Mouse (Mus musculus) lung, postnatal 0 days (tissue): ENCODE measurements around the gene Lhx1. TPM values are rescaled to one million over a fixed set of nuclear protein-coding genes. Genes with fewer than 3 reads are reported as not detected.
A peak's percentile ranks its signal among the peaks of the same experiment; 100 is the strongest.

Source experiments
- ATAC-seq: fragments of 200-750 bp; cut with Nextera tagmentation; 2 replicates; pipeline ENCODE4 v1.8.0; 2017; ENCODE audit warnings: moderate library complexity
- DNase-seq: peaks from one replicate; pipeline ENCODE4 v3.0.0-alpha.2; 2016; ENCODE audit warnings: low spot score
- H3K27ac ChIP-seq: fragments of 300-500 bp; sonication (generic); 2 replicates; pipeline ENCODE4 v1.5.1; 2014; ENCODE audit warnings: antibody characterized with exemption, mild to moderate bottlenecking, low read length, mixed read lengths
- H3K27me3 ChIP-seq: fragments of 300-500 bp; sonication (generic); replicated peaks from 2 replicates; pipeline ENCODE4 v1.6.1; 2014; ENCODE audit warnings: low read length, mixed read lengths; ENCODE audit not compliant: insufficient read depth
- H3K36me3 ChIP-seq: fragments of 300-500 bp; sonication (generic); 2 replicates; pipeline ENCODE4 v1.6.1; 2014; ENCODE audit warnings: low read length, mixed read lengths; ENCODE audit not compliant: insufficient read depth
- H3K4me1 ChIP-seq: fragments of 300-500 bp; sonication (generic); 2 replicates; pipeline ENCODE4 v1.6.1; 2014; ENCODE audit warnings: antibody characterized with exemption, low read depth, low read length, mixed read lengths; ENCODE audit not compliant: insufficient read depth
- H3K4me2 ChIP-seq: fragments of 300-500 bp; sonication (generic); replicated peaks from 2 replicates; pipeline ENCODE4 v1.6.1; 2014; ENCODE audit warnings: low read depth, mild to moderate bottlenecking, low read length, moderate library complexity, mixed read lengths
- H3K4me3 ChIP-seq: fragments of 300-500 bp; sonication (generic); 2 replicates; pipeline ENCODE4 v1.5.1; 2014; ENCODE audit warnings: low read depth, low read length
- H3K9ac ChIP-seq: fragments of 300-500 bp; sonication (generic); replicated peaks from 2 replicates; pipeline ENCODE4 v1.6.1; 2014; ENCODE audit warnings: low read depth, mild to moderate bottlenecking
- H3K9me3 ChIP-seq: fragments of 300-500 bp; sonication (generic); 2 replicates; pipeline ENCODE4 v1.6.1; 2016; ENCODE audit warnings: low read length, mixed read lengths
- CTCF ChIP-seq: IDR thresholded peaks from 2 replicates; pipeline ENCODE4 v1.5.1; 2016; ENCODE audit warnings: antibody characterized with exemption, mild to moderate bottlenecking
- EP300 ChIP-seq: IDR thresholded peaks from 2 replicates; pipeline ENCODE4 v1.6.1; 2016; ENCODE audit warnings: antibody characterized with exemption, mild to moderate bottlenecking, control low read depth
- WGBS: fragments of 180-500 bp; shearing (Covaris S2); extraction: QIAGEN DNeasy Blood & Tissue Kit; methylation state at CpG from one replicate; pipeline ENCODE4 v1.1.7; 2014; 5-methylcytosine and 5-hydroxymethylcytosine counted together
- polyA plus RNA-seq: library from polyadenylated mRNA; unstranded; fragments of >200 nt; fragmentation: Nextera tagmentation; extraction: Ambion mirVana; gene quantifications from 2 replicates; pipeline ENCODE4 v1.2.1, GENCODE M21; 2015

Lhx1 gene
- polyA plus RNA-seq, 1 experiment from 2014 or later: 0.26 TPM

- Histone ChIP-seq H3K4me2 (no peak overlapping the region), H3K9me3 (no peaks in the 10 kb centered on the region), H3K9ac (no peak overlapping the region), H3K27me3 (peaks cover 25% of the 10 kb centered on the region), H3K36me3 (peaks cover 10% of the 10 kb centered on the region; the same call in 1 of the 2 replicates), H3K4me3 (no peak overlapping the region), H3K4me1 (peaks cover 7% of the 10 kb centered on the region; the same call in 1 of the 2 replicates), H3K27ac (no peak overlapping the region)
- ATAC-seq: no peak
- WGBS: 52% methylated on average over 1 of the region's 1 CpGs
- TF ChIP-seq EP300: no peak
- TF ChIP-seq CTCF: no peak
- no peak for DNase-seq
These were observed 13.3 kb downstream of the Lhx1 start for GRCm38 (mm10) chr11:84512031-84512430.

GRCm38 (mm10) chr11:84504296-84504695, 21.0 kb downstream of the Lhx1 start:
- H3K4me3 ChIP-seq: no peak overlapping the region
- H3K27ac ChIP-seq: no peak overlapping the region
- DNase-seq: no peak
- H3K4me1 ChIP-seq: no peaks in the 10 kb centered on the region
- H3K9me3 ChIP-seq: no peaks in the 10 kb centered on the region
- no peak overlapping the region for H3K4me2 ChIP-seq
- H3K27me3 ChIP-seq: no peaks in the 10 kb centered on the region
- no peak for ATAC-seq
- WGBS: 96% methylated on average over 1 of the region's 1 CpGs
- H3K36me3 ChIP-seq: peaks cover 10% of the 10 kb centered on the region; the same call in 1 of the 2 replicates
- no peak overlapping the region for H3K9ac ChIP-seq
- TF ChIP-seq CTCF (0 out of 2 replicates have a peak, but pooled peaks have one; percentile 1), EP300 (no peak)

DNA sequence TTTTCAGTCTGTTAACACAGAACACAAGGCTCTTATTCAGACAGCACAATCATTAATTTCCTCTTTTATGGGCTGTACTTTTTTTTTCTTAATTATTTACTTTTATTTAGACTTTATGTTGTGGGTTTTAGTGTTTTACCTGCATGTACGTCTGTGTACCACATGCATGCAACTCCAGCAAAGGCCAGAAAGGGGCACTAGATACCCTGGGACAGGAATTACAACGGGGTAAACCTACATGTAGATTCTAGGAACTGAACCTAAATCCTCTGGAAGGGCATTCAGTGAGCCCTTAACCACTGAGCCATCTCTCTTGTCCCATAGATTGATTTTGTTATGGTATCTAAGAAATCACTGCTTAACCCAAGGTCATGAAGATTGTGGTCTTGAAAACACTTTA, 27.4 kb downstream of the Lhx1 start:
- Histone ChIP-seq H3K9me3 (no peaks in the 10 kb centered on the region), H3K4me3 (no peak overlapping the region), H3K27ac (no peak overlapping the region), H3K4me1 (no peaks in the 10 kb centered on the region), H3K9ac (no peak overlapping the region), H3K36me3 (peaks cover 3% of the 10 kb centered on the region; the same call in 1 of the 2 replicates), H3K4me2 (no peak overlapping the region), H3K27me3 (no peaks in the 10 kb centered on the region)
- TF ChIP-seq EP300 (no peak), CTCF (peak; percentile 51)
- DNase-seq (no peak), ATAC-seq (no peak)
- WGBS: 72% methylated on average over 2 of the region's 2 CpGs

DNA sequence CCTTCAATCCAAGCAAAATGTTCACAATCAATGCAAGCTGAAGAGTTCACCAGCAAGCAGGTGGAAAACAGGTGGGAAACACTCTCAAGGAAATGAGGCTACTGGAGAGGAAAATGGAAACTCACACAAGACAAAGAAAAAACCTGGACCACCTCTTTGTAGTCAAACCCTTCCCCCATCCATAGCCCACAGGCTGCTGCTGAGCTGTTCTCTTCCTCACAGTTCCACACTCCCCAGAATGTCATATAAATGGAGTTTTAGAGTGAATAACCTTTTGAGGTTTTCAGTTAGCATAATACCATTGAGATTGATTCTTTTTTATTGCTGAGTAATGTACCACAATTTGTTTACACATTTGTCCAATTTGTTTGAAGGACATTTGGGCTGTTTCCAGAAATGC, 28.4 kb downstream of the Lhx1 start:
- H3K4me1 ChIP-seq: no peaks in the 10 kb centered on the region
- no peak for ATAC-seq
- H3K4me2 ChIP-seq: no peak overlapping the region
- H3K27ac ChIP-seq: no peak overlapping the region
- no peaks in the 10 kb centered on the region for H3K9me3 ChIP-seq
- H3K9ac ChIP-seq: no peak overlapping the region
- DNase-seq: no peak
- H3K27me3 ChIP-seq: no peaks in the 10 kb centered on the region
- H3K4me3 ChIP-seq: no peak overlapping the region
- H3K36me3 ChIP-seq: peaks cover 4% of the 10 kb centered on the region; the same call in 1 of the 2 replicates
- TF ChIP-seq EP300 (no peak), CTCF (no peak)

- no peak overlapping the region for H3K9ac ChIP-seq
These were observed 29.6 kb downstream of the Lhx1 start for GRCm38 (mm10) chr11:84495774-84496173.

DNA sequence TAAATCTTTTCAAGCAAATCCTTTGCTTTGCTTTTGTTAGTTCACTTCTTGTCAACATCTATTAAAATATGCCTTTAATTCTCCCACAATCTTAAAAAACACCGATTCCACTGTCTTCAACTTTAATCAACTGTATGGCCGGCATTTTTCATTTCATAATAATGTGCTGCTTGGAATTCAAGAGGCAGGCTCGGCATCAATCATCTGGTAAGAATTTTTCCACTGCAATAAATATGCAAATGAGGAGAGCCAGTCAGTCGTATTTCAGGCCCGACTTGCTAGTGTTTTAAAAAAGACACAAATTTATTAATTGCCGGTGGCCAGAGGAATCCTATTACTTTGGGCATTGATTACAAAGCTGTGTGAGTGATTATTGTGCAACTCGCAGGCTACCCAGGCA, 43.7 kb downstream of the Lhx1 start:
- ATAC-seq: no peak
- no peaks in the 10 kb centered on the region for H3K36me3 ChIP-seq
- 69% methylated on average over 7 of the region's 7 CpGs for WGBS
- TF ChIP-seq EP300: no peak
- no peak for TF ChIP-seq CTCF
- no peaks in the 10 kb centered on the region for H3K4me1 ChIP-seq
- no peak overlapping the region for H3K27ac ChIP-seq
- H3K4me3 ChIP-seq: no peak overlapping the region
- DNase-seq: no peak
- H3K9ac ChIP-seq: no peak overlapping the region
- H3K9me3 ChIP-seq: no peaks in the 10 kb centered on the region
- H3K4me2 ChIP-seq: no peak overlapping the region
- no peaks in the 10 kb centered on the region for H3K27me3 ChIP-seq

More at GRCm38 (mm10) chr11:84495774-84496173, 29.6 kb downstream of the Lhx1 start:
- no peaks in the 10 kb centered on the region for H3K4me1 ChIP-seq
- TF ChIP-seq EP300 (no peak), CTCF (no peak)
- no peaks in the 10 kb centered on the region for H3K27me3 ChIP-seq
- 75% methylated on average over 4 of the region's 4 CpGs for WGBS
- H3K36me3 ChIP-seq: peaks cover 14% of the 10 kb centered on the region; the same call in 1 of the 2 replicates
- no peak overlapping the region for H3K27ac ChIP-seq
- H3K4me2 ChIP-seq: no peak overlapping the region
- ATAC-seq (no peak), DNase-seq (no peak)
- no peaks in the 10 kb centered on the region for H3K9me3 ChIP-seq
- H3K4me3 ChIP-seq: no peak overlapping the region

- DNase-seq: no peak
- 35% methylated on average over 3 of the region's 3 CpGs for WGBS
- Histone ChIP-seq H3K4me1 (no peaks in the 10 kb centered on the region), H3K9me3 (no peaks in the 10 kb centered on the region), H3K4me3 (no peak overlapping the region), H3K27me3 (no peaks in the 10 kb centered on the region), H3K36me3 (no peaks in the 10 kb centered on the region), H3K9ac (no peak overlapping the region), H3K4me2 (no peak overlapping the region), H3K27ac (no peak overlapping the region)
- ATAC-seq: no peak
- TF ChIP-seq EP300: no peak
- TF ChIP-seq CTCF: no peak
These were observed 44.9 kb downstream of the Lhx1 start for GRCm38 (mm10) chr11:84480451-84480850.
